Mouse (Mus musculus) G1E (cell line): ENCODE data around the gene Trim59. TPM values are rescaled to one million over a fixed set of nuclear protein-coding genes. Genes with fewer than 3 reads are reported as not detected.
A peak's percentile ranks its signal among the peaks of the same experiment; 100 is the strongest.
"Not testable (repeated sequence)": the region's sequence is repeated elsewhere in the genome, so short reads cannot be mapped to it uniquely, and the experiment has no call there.

ENCODE experiments used
- ATAC-seq: 2 replicates; pipeline ENCODE4 v1.8.0; 2016; ENCODE audit warnings: mild to moderate bottlenecking; ENCODE audit not compliant: insufficient number of reproducible peaks, poor library complexity, low FRiP score, severe bottlenecking; ENCODE audit errors: extremely low read depth
- DNase-seq: peaks from one replicate; pipeline ENCODE4 v3.0.0; 2012; ENCODE audit warnings: low spot score
- H3K27me3 ChIP-seq: 2 replicates; pipeline ENCODE4 v1.6.1; 2012; ENCODE audit warnings: mild to moderate bottlenecking, low read length, inconsistent platforms; ENCODE audit not compliant: insufficient read depth
- H3K36me3 ChIP-seq: replicated peaks from 2 replicates; pipeline ENCODE3; 2012; ENCODE audit warnings: mild to moderate bottlenecking, inconsistent platforms
- H3K4me1 ChIP-seq: 2 replicates; pipeline ENCODE4 v1.6.1; 2012; ENCODE audit warnings: low read depth, low read length, inconsistent platforms, mixed read lengths; ENCODE audit not compliant: insufficient read depth
- H3K4me3 ChIP-seq: 2 replicates; pipeline ENCODE4 v1.5.1; 2012; ENCODE audit warnings: low read depth, mild to moderate bottlenecking, inconsistent platforms, low read length, moderate library complexity, mixed read lengths
- H3K9me3 ChIP-seq: replicated peaks from 2 replicates; pipeline ENCODE4 v1.6.1; 2012; ENCODE audit warnings: inconsistent platforms
- CTCF ChIP-seq: IDR thresholded peaks from 2 replicates; pipeline ENCODE4 v1.5.1; 2012; ENCODE audit warnings: low read depth, low read length, inconsistent platforms, mixed read lengths
- GATA1 ChIP-seq: IDR thresholded peaks from 2 replicates; pipeline ENCODE4 v1.6.1; 2012; ENCODE audit warnings: borderline replicate concordance, low read length, inconsistent platforms, mixed read lengths
- GATA2 ChIP-seq: IDR thresholded peaks from 2 replicates; pipeline ENCODE4 v1.6.1; 2012; ENCODE audit warnings: low read depth, low read length, inconsistent platforms, borderline replicate concordance
- POLR2AphosphoS5 ChIP-seq: IDR thresholded peaks from 2 replicates; pipeline ENCODE4 v1.6.1; 2012; ENCODE audit warnings: low read depth, low read length, inconsistent platforms; ENCODE audit not compliant: insufficient replicate concordance
- TAL1 ChIP-seq: conservative IDR thresholded peaks from 2 replicates; pipeline ENCODE4 v1.6.1; 2012; ENCODE audit warnings: low read depth, low read length, inconsistent platforms, mixed read lengths
- polyA plus RNA-seq: library from polyadenylated mRNA; stranded (reverse); fragments of >175 nt; gene quantifications from 2 replicates; pipeline ENCODE4 v1.2.3, GENCODE M21; 2012
- total RNA-seq, 2 experiments: library from RNA; stranded (forward) in 1 of 2; stranded (reverse) in 1 of 2; fragments of 200-1000 nt in 1 of 2; fragments of >200 nt in 1 of 2; fragmentation: Nextera tagmentation in 1 of 2; gene quantifications; 2 replicates each; pipeline ENCODE4 v1.2.3; 2014 to 2017

Trim59 gene
- total and polyA plus RNA-seq, 3 experiments, result 9.6 to 126 (median 32.8) TPM

DNA sequence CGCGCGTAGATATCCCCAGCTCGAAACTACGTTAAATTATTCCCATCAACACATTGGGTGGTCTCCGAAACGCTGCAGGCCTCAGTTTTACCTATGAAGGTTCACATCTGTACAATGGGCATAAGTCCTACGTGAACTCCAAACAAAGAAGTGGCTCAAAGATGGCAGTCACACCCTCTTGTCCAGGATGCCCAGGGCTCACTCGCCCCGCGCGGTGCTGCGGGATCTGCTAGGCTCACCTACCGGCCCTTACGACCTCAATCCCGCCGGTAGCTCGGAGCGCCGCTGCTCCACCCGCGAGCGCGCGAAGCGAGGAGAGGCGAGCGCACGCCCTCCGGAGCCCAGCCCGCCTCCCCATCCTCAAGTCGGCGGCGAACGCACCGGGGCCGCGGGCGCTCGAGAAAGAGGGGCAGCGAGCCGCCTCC, 376 bp downstream of the Trim59 start:
- DNase-seq (no peak), ATAC-seq (no peak)
- no peaks in the 10 kb centered on the region for H3K27me3 ChIP-seq
- no peak for TF ChIP-seq CTCF
- peaks cover 37% of the 10 kb centered on the region for H3K4me1 ChIP-seq
- H3K36me3 ChIP-seq, result peaks cover 27% of the 10 kb centered on the region
- no peaks in the 10 kb centered on the region for H3K9me3 ChIP-seq
- peak overlapping the region; percentile 95 for H3K4me3 ChIP-seq

DNA sequence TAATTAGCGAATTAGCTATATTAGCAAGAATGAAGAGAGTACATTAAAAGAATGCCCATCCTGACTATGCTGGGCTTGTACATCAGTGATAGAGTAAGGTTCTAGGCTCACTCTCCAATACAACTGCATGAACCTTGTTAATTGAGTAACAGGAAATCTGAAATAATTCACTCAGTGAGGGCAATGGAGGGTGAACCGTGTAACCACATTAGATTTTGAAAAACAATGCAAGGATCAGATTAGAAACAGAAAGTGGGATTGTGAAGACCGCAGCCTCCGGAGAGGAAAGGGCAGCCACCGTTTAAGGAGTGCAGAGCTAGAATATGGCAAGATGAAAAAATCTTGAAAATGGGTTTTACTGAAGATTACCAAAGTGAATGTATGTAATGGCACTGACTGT, 3.3 kb downstream of the Trim59 start:
- Histone ChIP-seq H3K36me3 (peaks cover 34% of the 10 kb centered on the region), H3K9me3 (no peaks in the 10 kb centered on the region), H3K27me3 (no peaks in the 10 kb centered on the region), H3K4me1 (peaks cover 28% of the 10 kb centered on the region), H3K4me3 (peak overlapping the region; percentile 57; the same call in 1 of the 2 replicates)
- DNase-seq (no peak), ATAC-seq (no peak)
- TF ChIP-seq POLR2AphosphoS5 (no peak), CTCF (no peak), GATA1 (no peak), GATA2 (no peak), TAL1 (no peak)

DNA sequence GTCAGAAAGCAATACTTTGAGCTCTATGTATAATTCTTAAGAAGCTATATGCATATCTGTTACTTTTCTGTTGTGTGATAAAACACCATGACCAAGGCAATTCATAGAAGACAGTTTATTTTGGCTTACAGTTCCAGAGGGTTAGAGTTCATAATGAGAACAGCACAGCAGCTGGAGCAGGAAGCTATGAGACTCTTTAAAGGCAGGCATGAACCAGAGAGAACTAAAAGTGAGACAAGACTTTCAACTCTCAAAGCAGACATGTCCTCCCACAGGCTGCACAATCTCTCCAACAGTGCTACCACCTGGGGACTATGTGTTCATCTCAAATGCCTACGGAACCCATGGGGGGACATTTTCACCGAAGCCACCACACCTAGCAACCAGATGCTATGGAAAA, 4.5 kb downstream of the Trim59 start:
- Histone ChIP-seq H3K27me3 (no peaks in the 10 kb centered on the region), H3K9me3 (no peaks in the 10 kb centered on the region), H3K4me1 (peaks cover 20% of the 10 kb centered on the region), H3K36me3 (peaks cover 44% of the 10 kb centered on the region), H3K4me3 (peak overlapping the region; percentile 28; the same call in 1 of the 2 replicates)
- ATAC-seq (no peak), DNase-seq (no peak)
- TF ChIP-seq TAL1 (no peak), GATA2 (no peak), CTCF (no peak), GATA1 (no peak), POLR2AphosphoS5 (no peak)

DNA sequence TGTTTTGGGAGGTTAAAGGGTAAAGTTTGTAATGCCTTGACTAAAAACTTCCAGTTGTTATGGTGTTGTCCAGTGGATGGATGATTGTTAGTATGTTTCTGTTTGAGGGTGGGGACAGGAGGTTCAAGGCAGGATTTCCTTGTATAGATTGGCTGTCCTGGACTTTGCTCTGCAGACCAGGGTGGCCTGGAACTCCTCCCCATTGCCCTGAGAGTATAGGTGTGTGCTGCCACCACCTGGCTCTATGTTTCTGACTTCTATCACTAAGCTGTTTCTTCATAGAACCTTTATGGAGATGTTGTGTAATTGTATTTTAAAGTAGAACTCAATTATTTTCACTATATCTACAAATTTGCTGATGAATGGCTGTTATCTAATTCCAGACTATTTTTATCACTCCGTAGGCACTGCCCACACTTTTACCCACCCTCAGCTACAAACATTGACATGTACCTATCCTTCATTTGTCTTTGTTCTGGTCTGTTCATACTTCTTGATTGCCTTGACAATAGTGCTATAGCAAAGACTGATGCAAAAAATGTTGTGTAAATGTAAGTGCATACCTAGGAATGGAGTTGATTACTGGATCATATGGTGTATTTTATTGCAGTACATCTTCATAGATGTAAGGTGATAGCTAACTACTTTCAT, 18.3 kb downstream of the Trim59 start:
- no peak for TF ChIP-seq POLR2AphosphoS5
- TF ChIP-seq TAL1, result no peak
- ATAC-seq (no peak), DNase-seq (no peak)
- Histone ChIP-seq H3K4me3 (no peak overlapping the region), H3K4me1 (peaks cover 4% of the 10 kb centered on the region; the same call in 1 of the 2 replicates), H3K36me3 (peaks cover 88% of the 10 kb centered on the region), H3K9me3 (no peaks in the 10 kb centered on the region), H3K27me3 (no peaks in the 10 kb centered on the region)

DNA sequence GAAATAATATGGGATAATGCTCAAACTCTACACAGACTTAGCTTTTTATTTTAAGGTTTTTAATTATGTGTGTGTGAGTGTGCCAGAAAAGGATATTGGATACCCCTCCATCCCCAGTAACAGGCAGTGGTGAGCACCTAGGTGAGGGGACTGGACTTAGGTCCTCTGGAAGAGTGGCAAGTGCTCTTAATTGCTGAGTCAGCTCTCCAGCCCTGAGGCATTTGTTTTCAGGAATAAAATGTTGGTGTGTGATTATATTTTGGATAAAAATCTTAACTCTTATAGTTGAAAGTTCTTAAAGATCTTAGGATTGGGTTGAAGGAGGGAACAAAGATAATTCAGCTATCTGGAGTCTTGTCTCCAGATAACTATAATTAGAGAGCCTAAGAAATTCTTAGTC, 23.8 kb downstream of the Trim59 start:
- Histone ChIP-seq H3K27me3 (no peaks in the 10 kb centered on the region), H3K4me1 (peaks cover 4% of the 10 kb centered on the region; the same call in 1 of the 2 replicates), H3K4me3 (no peak overlapping the region), H3K36me3 (peaks cover 89% of the 10 kb centered on the region), H3K9me3 (no peaks in the 10 kb centered on the region)
- ATAC-seq (no peak), DNase-seq (no peak)
- TF ChIP-seq TAL1 (no peak), GATA1 (no peak), CTCF (no peak), POLR2AphosphoS5 (no peak), GATA2 (no peak)

DNA sequence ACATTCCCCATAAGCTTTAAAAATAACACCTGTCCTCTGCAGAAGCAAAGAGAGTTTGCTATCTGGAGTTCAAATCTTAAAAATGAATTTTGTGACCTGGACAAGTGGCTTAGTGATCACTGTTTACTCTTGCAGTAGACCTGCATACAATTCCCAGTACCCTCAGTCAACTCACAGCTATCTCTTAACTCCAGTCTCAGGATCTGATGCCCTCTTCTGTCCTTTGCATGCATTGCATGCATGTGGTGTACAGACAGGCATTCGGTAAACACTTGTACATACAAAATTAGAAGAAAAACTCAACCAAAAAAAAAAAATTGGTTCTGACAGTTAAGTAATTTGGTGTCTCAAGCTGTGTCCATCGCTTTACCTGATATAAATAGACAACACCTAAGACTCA, 24.3 kb downstream of the Trim59 start:
- H3K4me3 ChIP-seq, result no peak overlapping the region
- peaks cover 4% of the 10 kb centered on the region; the same call in 1 of the 2 replicates for H3K4me1 ChIP-seq
- H3K36me3 ChIP-seq, result peaks cover 85% of the 10 kb centered on the region
- TF ChIP-seq GATA2 (no peak), GATA1 (no peak), TAL1 (no peak), POLR2AphosphoS5 (no peak), CTCF (0 out of 2 replicates have a peak, but pooled peaks have one; percentile 3)
- no peaks in the 10 kb centered on the region for H3K9me3 ChIP-seq
- ATAC-seq, result 0 out of 2 replicates have a peak, but pooled peaks have one; percentile 8
- DNase-seq, result no peak
- no peaks in the 10 kb centered on the region for H3K27me3 ChIP-seq

DNA sequence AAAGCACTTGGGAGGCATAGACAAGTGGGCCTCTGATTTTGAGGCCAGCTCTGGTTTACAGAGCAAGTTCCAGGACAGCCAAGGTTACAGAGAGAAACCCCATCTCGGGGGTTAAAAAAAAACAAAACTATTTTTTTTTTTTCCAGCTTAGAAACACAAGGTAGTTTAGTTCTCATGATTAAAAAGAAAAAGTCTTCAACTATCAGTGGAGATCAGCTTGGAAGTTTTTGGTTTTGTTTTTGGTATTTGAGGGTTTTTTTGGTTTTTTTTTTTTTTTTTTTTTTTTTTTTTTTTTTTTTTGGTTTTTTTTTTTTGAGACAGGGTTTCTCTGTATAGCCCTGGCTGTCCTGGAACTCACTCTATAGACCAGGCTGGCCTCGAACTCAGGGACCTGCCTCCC, 25.9 kb downstream of the Trim59 start:
- ATAC-seq, H3K4me1 ChIP-seq, H3K9me3 ChIP-seq, H3K27me3 ChIP-seq, DNase-seq, H3K4me3 ChIP-seq: not testable (repeated sequence)
- peaks cover 85% of the 10 kb centered on the region for H3K36me3 ChIP-seq
